Mouse (Mus musculus): ENCODE results near the gene Cd59a.

GRCm38 (mm10) chr2:104130969-104131368 is 35.4 kb downstream of the Cd59a start:
- TF ChIP-seq CTCF (IDR thresholded peaks at IDR 0.05; ENCODE audit: extremely low read depth, insufficient read length, insufficient replicate concordance, low read depth, low read length) (peak; percentile 63; the same call in 1 of the 2 replicates), POLR2A (IDR thresholded peaks at IDR 0.05; ENCODE audit: low read depth, low read length) (no peak)
